Mouse (Mus musculus) CH12.LX (cell line): ENCODE measurements around the gene Cmtm2b. TPM values are rescaled to one million over a fixed set of nuclear protein-coding genes. Genes with fewer than 3 reads are reported as not detected.

Source experiments
- DNase-seq: peaks from one replicate; pipeline ENCODE4 v3.0.0-alpha.2; 2013; ENCODE audit errors: extremely low read depth
- H3K27ac ChIP-seq: 2 replicates; pipeline ENCODE4 v1.5.1; 2012; ENCODE audit warnings: low read depth, mild to moderate bottlenecking, control low read depth, moderate library complexity; ENCODE audit not compliant: insufficient read depth
- H3K27me3 ChIP-seq: replicated peaks from 2 replicates; pipeline ENCODE3; 2012; ENCODE audit warnings: inconsistent platforms
- H3K36me3 ChIP-seq, 2 experiments: replicated peaks in 1 of 2; 2 replicates each; pipeline versions ENCODE3 to v1.6.1; 2012; ENCODE audit warnings: inconsistent platforms in 1 of 2, low read length in 1 of 2, mild to moderate bottlenecking in 1 of 2, mixed read lengths in 1 of 2, moderate library complexity in 1 of 2; ENCODE audit not compliant: control insufficient read depth in 1 of 2, insufficient read depth in 1 of 2
- H3K4me1 ChIP-seq, 2 experiments: 2 replicates each; pipeline ENCODE4 v1.6.1; 2012; ENCODE audit warnings: inconsistent platforms in 1 of 2, moderate library complexity in 1 of 2; ENCODE audit not compliant: insufficient read depth in 2 of 2, control insufficient read depth in 1 of 2
- H3K4me2 ChIP-seq: 2 replicates; pipeline ENCODE4 v1.6.1; 2012; ENCODE audit warnings: low read depth, mild to moderate bottlenecking, control low read depth; ENCODE audit not compliant: poor library complexity, insufficient read depth, severe bottlenecking
- H3K4me3 ChIP-seq, 3 experiments: fragments of 150-350 bp in 1 of 3; sonication (generic) in 1 of 3; replicated peaks in 1 of 3; 2 replicates each; pipeline versions ENCODE3 to v1.5.1; 2011 to 2012; ENCODE audit warnings: low read depth in 2 of 3, low read length in 2 of 3, mild to moderate bottlenecking in 2 of 3, moderate library complexity in 2 of 3, control low read depth in 1 of 3, improper control_type of control experiment in 1 of 3, inconsistent platforms in 1 of 3, mixed read lengths in 1 of 3; ENCODE audit not compliant: poor library complexity in 1 of 3
- H3K79me2 ChIP-seq: replicated peaks from 2 replicates; pipeline ENCODE4 v1.6.1; 2012; ENCODE audit warnings: mild to moderate bottlenecking, moderate library complexity; ENCODE audit not compliant: control insufficient read depth, poor library complexity, insufficient read depth, severe bottlenecking; ENCODE audit errors: extremely low read depth
- H3K9ac ChIP-seq: 2 replicates; pipeline ENCODE4 v1.6.1; 2012; ENCODE audit warnings: low read depth, mild to moderate bottlenecking, control low read depth, moderate library complexity; ENCODE audit not compliant: insufficient read depth
- H3K9me3 ChIP-seq: replicated peaks from 2 replicates; pipeline ENCODE3; 2012; ENCODE audit warnings: low read length, inconsistent platforms, mixed read lengths
- BHLHE40 ChIP-seq: IDR thresholded peaks from 2 replicates; pipeline ENCODE4 v1.6.1; 2011; ENCODE audit warnings: mild to moderate bottlenecking, low read depth, low read length, improper control_type of control experiment
- CHD1 ChIP-seq: IDR thresholded peaks from 2 replicates; pipeline ENCODE4 v1.6.1; 2012; ENCODE audit warnings: low read depth, low read length, improper control_type of control experiment, inconsistent platforms
- CHD2 ChIP-seq: IDR thresholded peaks from 2 replicates; pipeline ENCODE4 v1.6.1; 2011; ENCODE audit warnings: low read length, improper control_type of control experiment
- E2F4 ChIP-seq: IDR thresholded peaks from 2 replicates; pipeline ENCODE4 v1.6.1; 2011; ENCODE audit warnings: low read depth, low read length, improper control_type of control experiment; ENCODE audit not compliant: insufficient replicate concordance
- ETS1 ChIP-seq: conservative IDR thresholded peaks from 2 replicates; pipeline ENCODE4 v1.6.1; 2012; ENCODE audit warnings: low read depth, mild to moderate bottlenecking, inconsistent platforms, low read length, improper control_type of control experiment, moderate library complexity
- GABPA ChIP-seq: IDR thresholded peaks from 2 replicates; pipeline ENCODE4 v1.6.1; 2012; ENCODE audit warnings: low read depth, low read length, improper control_type of control experiment, inconsistent platforms; ENCODE audit not compliant: insufficient replicate concordance
- IRF4 ChIP-seq: IDR thresholded peaks from 2 replicates; pipeline ENCODE4 v1.6.1; 2014; ENCODE audit warnings: low read depth, mild to moderate bottlenecking, inconsistent platforms, low read length, improper control_type of control experiment
- JUN ChIP-seq: IDR thresholded peaks from 2 replicates; pipeline ENCODE4 v1.6.1; 2011; ENCODE audit warnings: low read depth, mild to moderate bottlenecking, low read length, improper control_type of control experiment, moderate library complexity; ENCODE audit not compliant: insufficient read depth
- JUND ChIP-seq: conservative IDR thresholded peaks from 2 replicates; pipeline ENCODE4 v1.6.1; 2011; ENCODE audit warnings: low read depth, low read length, improper control_type of control experiment
- KAT2A ChIP-seq: IDR thresholded peaks from 2 replicates; pipeline ENCODE4 v1.6.1; 2012; ENCODE audit warnings: low read length, improper control_type of control experiment, inconsistent platforms; ENCODE audit not compliant: insufficient replicate concordance
- MAFK ChIP-seq: IDR thresholded peaks from 2 replicates; pipeline ENCODE4 v1.6.1; 2011; ENCODE audit warnings: low read length, improper control_type of control experiment; ENCODE audit not compliant: insufficient replicate concordance
- MAX ChIP-seq: IDR thresholded peaks from 2 replicates; pipeline ENCODE4 v1.6.1; 2011; ENCODE audit warnings: low read length, improper control_type of control experiment
- MAZ ChIP-seq: IDR thresholded peaks from 2 replicates; pipeline ENCODE4 v1.6.1; 2012; ENCODE audit warnings: low read depth, mild to moderate bottlenecking, inconsistent platforms, low read length, improper control_type of control experiment, moderate library complexity
- MXI1 ChIP-seq: IDR thresholded peaks from 2 replicates; pipeline ENCODE4 v1.6.1; 2011; ENCODE audit warnings: mild to moderate bottlenecking, low read depth, low read length, improper control_type of control experiment
- MYC ChIP-seq: IDR thresholded peaks from 2 replicates; pipeline ENCODE4 v1.6.1; 2011; ENCODE audit warnings: low read depth, mild to moderate bottlenecking, improper control_type of control experiment, low read length
- NELFE ChIP-seq: IDR thresholded peaks from 2 replicates; pipeline ENCODE4 v1.6.1; 2011; ENCODE audit warnings: low read depth, low read length, improper control_type of control experiment
- PAX5 ChIP-seq: IDR thresholded peaks from 2 replicates; pipeline ENCODE4 v1.6.1; 2012; ENCODE audit warnings: low read length, inconsistent platforms, mixed read lengths
- POLR2A ChIP-seq: IDR thresholded peaks from 2 replicates; pipeline ENCODE4 v1.6.1; 2011; ENCODE audit warnings: low read depth, mild to moderate bottlenecking, improper control_type of control experiment, low read length
- POLR2AphosphoS2 ChIP-seq: IDR thresholded peaks from 2 replicates; pipeline ENCODE4 v1.6.1; 2011; ENCODE audit warnings: low read depth, low read length, improper control_type of control experiment
- RAD21 ChIP-seq: IDR thresholded peaks from 2 replicates; pipeline ENCODE4 v1.6.1; 2011; ENCODE audit warnings: low read depth, mild to moderate bottlenecking, low read length, improper control_type of control experiment, moderate library complexity
- SIN3A ChIP-seq: IDR thresholded peaks from 2 replicates; pipeline ENCODE4 v1.6.1; 2012; ENCODE audit warnings: low read length, improper control_type of control experiment, inconsistent platforms
- TCF12 ChIP-seq: IDR thresholded peaks from 2 replicates; pipeline ENCODE4 v1.6.1; 2014; ENCODE audit warnings: low read depth, mild to moderate bottlenecking, inconsistent platforms, low read length, improper control_type of control experiment
- UBTF ChIP-seq: IDR thresholded peaks from 2 replicates; pipeline ENCODE4 v1.6.1; 2012; ENCODE audit warnings: low read depth, mild to moderate bottlenecking, inconsistent platforms, low read length, improper control_type of control experiment, moderate library complexity
- USF1 ChIP-seq: IDR thresholded peaks from 2 replicates; pipeline ENCODE4 v1.6.1; 2014; ENCODE audit warnings: low read depth, mild to moderate bottlenecking, inconsistent platforms, low read length, improper control_type of control experiment
- USF2 ChIP-seq: conservative IDR thresholded peaks from 2 replicates; pipeline ENCODE4 v1.6.1; 2011; ENCODE audit warnings: low read depth, low read length, improper control_type of control experiment
- dilution Hi-C: fragments of 300-500 bp; cut with MboI; formaldehyde crosslinking; loops from 2 replicates; pipeline ENCODE4 v1.14.3; 2020; ENCODE audit warnings: low sequenced_read_pairs; ENCODE audit not compliant: extremely low pct_unique_long_range_greater_than_20kb, extremely low pct_ligation_motif_present
- in situ Hi-C: fragments of 300-500 bp; cut with MboI; formaldehyde crosslinking; loops from 3 replicates; pipeline ENCODE4 v1.14.3; 2019; ENCODE audit warnings: low sequenced_read_pairs, low pct_ligation_motif_present, low pct_unique_long_range_greater_than_20kb, mixed read lengths
- polyA plus RNA-seq: library from polyadenylated mRNA; unstranded; fragments of >175 nt; gene quantifications from 2 replicates; pipeline ENCODE4 v1.2.1, GENCODE M21; 2012; ENCODE audit warnings: low read depth; ENCODE audit not compliant: insufficient read length
- total RNA-seq, 2 experiments: library from RNA; depleted of rRNA; stranded (reverse); fragments of 300-350 nt in 1 of 2; fragments of >200 nt in 1 of 2; gene quantifications; 2 replicates each; pipeline ENCODE4 v1.2.3; 2012 to 2014

Gene Cmtm2b
- total and polyA plus RNA-seq, 3 experiments: not detected

- H3K9me3 ChIP-seq: no peaks in the 10 kb centered on the region
- no peaks in the 10 kb centered on the region for H3K4me1 ChIP-seq
- no peak overlapping the region for H3K4me2 ChIP-seq
- no peak overlapping the region for H3K9ac ChIP-seq
- in situ Hi-C loops: loop anchor here (10.0 kb wide), 1 partner anchor 89 kb away; the partner anchor contains the start of gene Tk2
- H3K36me3 ChIP-seq: no peaks in the 10 kb centered on the region
- peaks cover 7% of the 10 kb centered on the region for H3K27me3 ChIP-seq
- no peak overlapping the region for H3K27ac ChIP-seq
- H3K79me2 ChIP-seq: no peaks in the 10 kb centered on the region
- DNase-seq: no peak
- H3K4me3 ChIP-seq: no peak overlapping the region
- dilution Hi-C loops: no loop called here
- TF ChIP-seq ETS1 (no peak), TCF12 (no peak), MAZ (no peak), CHD2 (no peak), UBTF (no peak), MYC (no peak), RAD21 (no peak), NELFE (no peak), JUND (no peak), MAFK (no peak), IRF4 (no peak), USF2 (no peak), USF1 (no peak), POLR2AphosphoS2 (no peak), PAX5 (no peak), E2F4 (no peak)
- TF ChIP-seq, all 38 proteins: peak for 0
Observed at GRCm38 (mm10) chr8:104333786-104334185, 11.8 kb downstream of the Cmtm2b start.

- Histone ChIP-seq H3K27me3 (peaks cover 7% of the 10 kb centered on the region), H3K9ac (no peak overlapping the region), H3K4me2 (no peak overlapping the region), H3K4me3 (no peak overlapping the region), H3K79me2 (no peaks in the 10 kb centered on the region), H3K36me3 (no peaks in the 10 kb centered on the region), H3K9me3 (no peaks in the 10 kb centered on the region), H3K27ac (no peak overlapping the region), H3K4me1 (peaks cover 0 to under 1% of the 10 kb centered on the region in 2 experiments; a peak in 1 of 4 replicates)
- in situ Hi-C loops: loop anchor here (10.0 kb wide), 1 partner anchor 89 kb away; the partner anchor contains the start of gene Tk2
- TF ChIP-seq MXI1 (no peak), RAD21 (no peak), KAT2A (no peak), IRF4 (no peak), BHLHE40 (no peak), MAX (no peak), JUN (no peak), POLR2A (no peak), CHD1 (no peak), GABPA (no peak), USF2 (no peak), SIN3A (no peak)
- dilution Hi-C loops: no loop called here
- DNase-seq: no peak
Observed at GRCm38 (mm10) chr8:104334196-104334595, 12.2 kb downstream of the Cmtm2b start.
